Mouse (Mus musculus): Measurements from ENCODE around the gene Elmo1. TPM values are rescaled to one million over a fixed set of nuclear protein-coding genes. Genes with fewer than 3 reads are reported as not detected.

Gene Elmo1
- polyA plus RNA-seq, 1 experiment from 2014 or later = 14.9 TPM

- ATAC-seq = peak; percentile 42
- H3K4me3 ChIP-seq (replicated peaks) = no peak overlapping the region
- no peaks in the 10 kb centered on the region for H3K36me3 ChIP-seq
- peaks cover 11% of the 10 kb centered on the region; the same call in 1 of the 2 replicates for H3K4me1 ChIP-seq (replicated peaks)
- H3K9ac ChIP-seq = no peak overlapping the region
- H3K4me2 ChIP-seq (replicated peaks) = no peak overlapping the region
- WGBS = 72% methylated on average over 6 of the region's 6 CpGs
- H3K27me3 ChIP-seq (replicated peaks) = no peaks in the 10 kb centered on the region
- no peaks in the 10 kb centered on the region for H3K9me3 ChIP-seq
- H3K27ac ChIP-seq = peak overlapping the region; percentile 6; the same call in 1 of the 2 replicates
Observed at GRCm38 (mm10) chr13:20182239-20182825, 91.9 kb downstream of the Elmo1 start.

DNA sequence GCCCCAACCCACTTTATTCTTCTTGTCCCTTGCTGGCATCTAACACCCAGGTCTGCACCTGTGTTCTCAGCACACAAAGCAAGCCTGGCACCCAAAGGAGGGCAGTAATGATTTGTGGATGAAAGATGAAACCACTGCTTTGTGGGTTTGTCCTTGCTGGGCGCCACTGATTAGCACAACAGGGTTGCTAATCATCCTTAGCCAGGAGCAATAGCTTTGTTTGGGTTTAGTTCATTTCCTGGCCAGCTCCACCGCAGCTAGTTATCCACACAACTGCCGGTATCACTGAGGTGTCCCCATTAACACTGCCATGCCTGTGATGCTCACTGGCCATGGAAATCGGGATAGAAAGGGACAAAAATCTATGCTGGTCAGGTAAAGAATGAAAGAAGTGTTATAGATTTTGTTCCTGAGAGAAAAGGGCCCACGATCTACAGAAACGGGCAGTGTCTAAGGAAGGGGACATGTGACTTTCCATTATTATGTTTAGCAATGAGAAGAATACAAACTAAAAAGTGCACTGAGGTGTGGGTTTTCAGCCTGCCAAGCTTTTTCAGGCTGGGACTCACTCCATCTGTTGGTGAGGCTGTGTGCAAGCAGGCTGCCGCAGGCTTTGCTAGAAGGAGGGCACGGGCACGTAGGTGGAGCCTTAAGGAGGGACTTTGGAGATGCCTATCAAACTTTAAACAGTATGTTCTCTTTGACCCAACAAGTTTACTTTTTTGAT is 93.3 kb downstream of the Elmo1 start:
- WGBS = 23% methylated on average over 9 of the region's 9 CpGs
- H3K4me3 ChIP-seq (replicated peaks) = no peak overlapping the region
- peak; percentile 34; the same call in 1 of the 2 replicates for ATAC-seq
- H3K9me3 ChIP-seq = no peaks in the 10 kb centered on the region
- H3K27ac ChIP-seq = no peak overlapping the region
- no peaks in the 10 kb centered on the region for H3K36me3 ChIP-seq
- no peak overlapping the region for H3K4me2 ChIP-seq (replicated peaks)
- H3K27me3 ChIP-seq (replicated peaks) = no peaks in the 10 kb centered on the region
- peaks cover 20% of the 10 kb centered on the region for H3K4me1 ChIP-seq (replicated peaks)
- H3K9ac ChIP-seq = no peak overlapping the region

DNA sequence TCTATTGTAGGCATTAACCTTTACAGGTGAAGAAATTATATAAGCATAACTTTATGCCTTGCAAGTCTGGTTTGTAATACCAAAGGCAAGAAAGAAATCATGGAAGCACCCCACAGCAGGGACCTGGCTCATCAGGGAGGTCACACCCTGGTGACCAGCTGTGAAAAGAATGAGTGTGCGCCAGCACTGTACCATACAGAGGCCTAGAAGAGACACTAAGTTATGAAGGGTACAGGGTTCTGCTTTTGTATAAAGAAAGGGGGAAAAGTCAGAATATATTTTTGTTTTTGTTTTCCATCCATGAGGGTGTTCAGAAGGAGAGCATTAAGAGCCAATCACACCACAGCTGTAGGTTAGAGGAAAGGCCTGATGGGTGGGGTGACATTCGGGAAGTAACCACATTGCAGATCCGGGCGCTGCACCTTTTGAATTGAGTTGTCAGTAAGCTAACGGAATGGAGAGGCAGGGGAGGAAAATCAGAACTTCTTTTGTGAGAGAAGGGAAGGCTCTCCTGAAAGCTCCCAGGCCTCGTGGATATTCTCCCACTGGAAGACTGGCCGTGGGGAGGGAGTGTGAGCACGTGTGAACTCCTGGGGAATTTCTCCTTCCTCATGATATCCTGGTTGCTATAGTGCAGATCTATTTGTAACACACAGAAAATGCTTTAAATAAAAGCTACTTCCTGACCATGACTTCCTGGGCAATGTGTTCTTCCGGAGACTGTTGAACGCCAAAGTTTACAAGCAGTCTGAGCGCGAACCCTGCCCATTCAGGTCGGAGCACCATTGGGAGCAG is 94.0 kb downstream of the Elmo1 start:
- H3K27ac ChIP-seq = no peak overlapping the region
- H3K4me3 ChIP-seq (replicated peaks) = no peak overlapping the region
- H3K9ac ChIP-seq = no peak overlapping the region
- no peak overlapping the region for H3K4me2 ChIP-seq (replicated peaks)
- peaks cover 20% of the 10 kb centered on the region for H3K4me1 ChIP-seq (replicated peaks)
- H3K36me3 ChIP-seq = no peaks in the 10 kb centered on the region
- no peaks in the 10 kb centered on the region for H3K27me3 ChIP-seq (replicated peaks)
- WGBS = 69% methylated on average over 13 of the region's 13 CpGs
- no peak for ATAC-seq
- H3K9me3 ChIP-seq = no peaks in the 10 kb centered on the region

- ATAC-seq = no peak
- Histone ChIP-seq H3K4me1 (replicated peaks) (peaks cover 20% of the 10 kb centered on the region), H3K27me3 (replicated peaks) (no peaks in the 10 kb centered on the region), H3K4me2 (replicated peaks) (no peak overlapping the region), H3K4me3 (replicated peaks) (0 out of 2 replicates have a peak overlapping the region, but pooled peaks have one; percentile 2), H3K27ac (no peak overlapping the region), H3K36me3 (no peaks in the 10 kb centered on the region), H3K9me3 (no peaks in the 10 kb centered on the region), H3K9ac (no peak overlapping the region)
- WGBS = 83% methylated on average over 20 of the region's 20 CpGs
Observed at GRCm38 (mm10) chr13:20185034-20185846, 94.8 kb downstream of the Elmo1 start.

- no peak overlapping the region for H3K4me2 ChIP-seq (replicated peaks)
Observed at GRCm38 (mm10) chr13:20185847-20186213, 95.4 kb downstream of the Elmo1 start.

DNA sequence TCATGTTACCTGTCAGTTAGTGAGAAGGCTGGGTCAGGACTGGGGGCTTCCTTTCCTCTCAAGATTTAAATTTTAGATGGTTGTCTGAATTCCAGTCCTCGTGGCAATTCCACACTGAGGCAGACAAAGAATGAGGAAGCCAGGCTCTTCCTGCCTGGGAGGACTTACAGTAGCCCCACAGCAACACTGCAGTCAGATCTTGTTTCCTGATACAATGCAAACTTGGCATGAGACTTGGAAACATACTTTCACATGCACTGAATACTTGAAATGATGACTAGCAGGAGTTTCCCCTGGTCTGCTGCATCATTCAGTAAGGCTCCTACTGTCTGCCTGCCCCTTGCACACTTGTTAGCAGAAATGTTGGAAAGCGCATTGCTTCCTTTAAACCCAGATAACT is 97.3 kb downstream of the Elmo1 start:
- H3K4me3 ChIP-seq (replicated peaks) = no peak overlapping the region
- H3K27me3 ChIP-seq (replicated peaks) = no peaks in the 10 kb centered on the region
- no peak overlapping the region; the same call in 1 of the 2 replicates for H3K27ac ChIP-seq
- H3K4me2 ChIP-seq (replicated peaks) = no peak overlapping the region
- 66% methylated on average over 2 of the region's 2 CpGs for WGBS
- ATAC-seq = no peak
- no peak overlapping the region for H3K9ac ChIP-seq
- H3K9me3 ChIP-seq = no peaks in the 10 kb centered on the region
- no peaks in the 10 kb centered on the region for H3K36me3 ChIP-seq
- H3K4me1 ChIP-seq (replicated peaks) = peaks cover 14% of the 10 kb centered on the region

More at GRCm38 (mm10) chr13:20185847-20186213, 95.4 kb downstream of the Elmo1 start:
- no peak overlapping the region for H3K27ac ChIP-seq
- H3K9ac ChIP-seq = no peak overlapping the region
- H3K4me3 ChIP-seq (replicated peaks) = no peak overlapping the region
- no peaks in the 10 kb centered on the region for H3K36me3 ChIP-seq
- no peak for ATAC-seq
- 85% methylated on average over 4 of the region's 4 CpGs for WGBS
- no peaks in the 10 kb centered on the region for H3K27me3 ChIP-seq (replicated peaks)
- peaks cover 20% of the 10 kb centered on the region for H3K4me1 ChIP-seq (replicated peaks)
- H3K9me3 ChIP-seq = no peaks in the 10 kb centered on the region

DNA sequence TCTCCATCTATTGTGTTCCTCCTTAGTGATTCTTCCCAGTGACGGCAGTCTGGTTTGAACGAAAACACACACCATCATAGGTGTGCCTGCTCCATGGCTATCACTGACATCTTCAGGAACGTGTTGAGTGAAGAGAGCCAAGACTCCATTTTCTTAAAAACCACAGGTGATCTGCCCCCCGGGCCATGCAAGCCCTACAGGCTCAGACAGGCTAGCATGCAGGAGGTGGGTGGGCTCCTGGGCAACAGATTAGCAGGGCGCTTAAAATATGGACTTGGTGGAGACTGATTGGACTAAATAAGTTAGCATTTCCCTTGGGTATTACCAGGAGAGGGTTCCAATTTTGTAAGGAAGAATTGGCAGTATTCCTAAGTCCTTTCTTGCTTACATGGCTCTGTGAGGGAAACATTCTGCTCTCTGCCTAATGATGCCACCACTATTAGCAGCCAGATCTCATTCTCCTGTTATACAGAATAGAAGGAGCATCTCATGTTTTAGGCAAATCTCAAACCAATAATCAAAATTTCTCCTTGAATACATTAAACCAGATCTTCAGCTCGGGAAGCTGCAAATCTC is 101.7 kb downstream of the Elmo1 start:
- no peak overlapping the region for H3K27ac ChIP-seq
- no peaks in the 10 kb centered on the region for H3K27me3 ChIP-seq (replicated peaks)
- no peaks in the 10 kb centered on the region for H3K9me3 ChIP-seq
- no peaks in the 10 kb centered on the region for H3K36me3 ChIP-seq
- WGBS = 87% methylated on average over 6 of the region's 6 CpGs
- no peak for ATAC-seq
- H3K4me3 ChIP-seq (replicated peaks) = no peak overlapping the region
- H3K4me1 ChIP-seq (replicated peaks) = peaks cover 9% of the 10 kb centered on the region
- no peak overlapping the region for H3K9ac ChIP-seq
- no peak overlapping the region for H3K4me2 ChIP-seq (replicated peaks)

GRCm38 (mm10) chr13:20200582-20200981 is 110.2 kb downstream of the Elmo1 start:
- WGBS = 53% methylated on average over 2 of the region's 2 CpGs
- H3K4me2 ChIP-seq (replicated peaks) = no peak overlapping the region
- H3K27ac ChIP-seq = no peak overlapping the region
- no peaks in the 10 kb centered on the region for H3K27me3 ChIP-seq (replicated peaks)
- no peak for ATAC-seq
- no peak overlapping the region for H3K9ac ChIP-seq
- no peaks in the 10 kb centered on the region for H3K4me1 ChIP-seq (replicated peaks)
- H3K36me3 ChIP-seq = no peaks in the 10 kb centered on the region
- no peak overlapping the region for H3K4me3 ChIP-seq (replicated peaks)
- H3K9me3 ChIP-seq = no peaks in the 10 kb centered on the region

DNA sequence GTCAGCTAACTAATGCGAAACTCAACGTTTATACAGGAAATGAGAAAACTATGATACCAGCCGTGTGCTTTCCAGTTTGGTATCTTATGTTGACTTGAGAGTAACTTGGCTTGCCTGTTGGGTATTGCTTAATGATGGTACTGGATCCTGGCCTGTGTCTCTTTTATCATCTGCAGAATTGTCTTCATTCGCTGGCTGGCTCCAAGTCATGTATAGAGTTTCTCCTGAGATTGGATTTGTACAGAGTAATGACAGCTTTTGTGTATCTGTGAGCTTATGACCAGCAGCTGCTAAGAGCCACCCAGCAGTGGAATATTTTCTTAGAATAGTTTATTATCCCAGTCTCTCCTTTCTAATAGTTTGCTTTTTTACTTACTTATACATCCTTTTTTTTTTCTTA is 112.2 kb downstream of the Elmo1 start:
- no peak for ATAC-seq
- 83% methylated on average over 4 of the region's 4 CpGs for WGBS

GRCm38 (mm10) chr13:20204165-20204564 is 113.8 kb downstream of the Elmo1 start:
- H3K4me2 ChIP-seq (replicated peaks) = no peak overlapping the region
- H3K36me3 ChIP-seq = no peaks in the 10 kb centered on the region
- no peak overlapping the region for H3K27ac ChIP-seq
- ATAC-seq = no peak
- no peak overlapping the region for H3K9ac ChIP-seq
- no peaks in the 10 kb centered on the region for H3K4me1 ChIP-seq (replicated peaks)
- H3K9me3 ChIP-seq = no peaks in the 10 kb centered on the region
- no peak overlapping the region for H3K4me3 ChIP-seq (replicated peaks)
- H3K27me3 ChIP-seq (replicated peaks) = no peaks in the 10 kb centered on the region

More for the DNA sequence above, 112.2 kb downstream of the Elmo1 start:
- Histone ChIP-seq H3K4me2 (replicated peaks) (no peak overlapping the region), H3K4me1 (replicated peaks) (no peaks in the 10 kb centered on the region), H3K9ac (no peak overlapping the region), H3K27ac (no peak overlapping the region), H3K36me3 (no peaks in the 10 kb centered on the region), H3K27me3 (replicated peaks) (no peaks in the 10 kb centered on the region), H3K4me3 (replicated peaks) (no peak overlapping the region), H3K9me3 (no peaks in the 10 kb centered on the region)

GRCm38 (mm10) chr13:20205007-20205745 is 114.8 kb downstream of the Elmo1 start:
- H3K4me3 ChIP-seq (replicated peaks) = no peak overlapping the region
- WGBS = 89% methylated on average over 12 of the region's 12 CpGs
- H3K9ac ChIP-seq = no peak overlapping the region
- H3K36me3 ChIP-seq = no peaks in the 10 kb centered on the region
- no peak overlapping the region for H3K4me2 ChIP-seq (replicated peaks)
- H3K27ac ChIP-seq = no peak overlapping the region
- no peak for ATAC-seq
- no peaks in the 10 kb centered on the region for H3K4me1 ChIP-seq (replicated peaks)
- no peaks in the 10 kb centered on the region for H3K9me3 ChIP-seq
- no peaks in the 10 kb centered on the region for H3K27me3 ChIP-seq (replicated peaks)

All from intestine, embryonic 15.5 days (tissue).